Mouse (Mus musculus): ENCODE measurements around the gene Gm49358.
A peak's percentile ranks its signal among the peaks of the same experiment; 100 is the strongest.

Gm49358 gene

DNA sequence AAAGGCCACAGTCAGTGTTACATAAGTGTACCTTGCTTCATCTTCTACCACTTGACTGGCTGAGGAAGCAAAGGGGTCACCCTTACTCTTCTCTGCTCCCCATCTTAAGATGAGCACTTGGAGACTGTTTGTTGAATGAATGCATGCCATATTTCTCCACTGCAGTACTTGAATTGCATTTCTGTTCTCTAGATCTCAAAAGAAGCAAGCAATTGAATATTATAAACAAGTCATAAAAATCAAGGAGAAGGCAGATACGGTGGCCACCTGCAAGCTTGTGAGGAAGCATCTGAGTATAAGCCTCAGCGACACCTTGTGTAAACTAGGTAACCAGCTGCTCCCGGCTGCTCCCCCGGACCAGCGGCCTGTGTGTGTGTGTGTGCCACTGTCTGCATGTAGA, at the start of gene Gm49358:
Gm49358 (plus strand) TSS at position 301 of the 400 bp plus-strand sequence.
- no peak for DNase-seq (ENCODE audit: low read depth, low spot score)

GRCm38 (mm10) chr10:86727548-86727980, 36.2 kb upstream of the Gm49358 start:
- no peak for DNase-seq (ENCODE audit: low read depth, low spot score)

GRCm38 (mm10) chr10:86728176-86728575, 35.6 kb upstream of the Gm49358 start:
- no peak for DNase-seq (ENCODE audit: low read depth, low spot score)

DNA sequence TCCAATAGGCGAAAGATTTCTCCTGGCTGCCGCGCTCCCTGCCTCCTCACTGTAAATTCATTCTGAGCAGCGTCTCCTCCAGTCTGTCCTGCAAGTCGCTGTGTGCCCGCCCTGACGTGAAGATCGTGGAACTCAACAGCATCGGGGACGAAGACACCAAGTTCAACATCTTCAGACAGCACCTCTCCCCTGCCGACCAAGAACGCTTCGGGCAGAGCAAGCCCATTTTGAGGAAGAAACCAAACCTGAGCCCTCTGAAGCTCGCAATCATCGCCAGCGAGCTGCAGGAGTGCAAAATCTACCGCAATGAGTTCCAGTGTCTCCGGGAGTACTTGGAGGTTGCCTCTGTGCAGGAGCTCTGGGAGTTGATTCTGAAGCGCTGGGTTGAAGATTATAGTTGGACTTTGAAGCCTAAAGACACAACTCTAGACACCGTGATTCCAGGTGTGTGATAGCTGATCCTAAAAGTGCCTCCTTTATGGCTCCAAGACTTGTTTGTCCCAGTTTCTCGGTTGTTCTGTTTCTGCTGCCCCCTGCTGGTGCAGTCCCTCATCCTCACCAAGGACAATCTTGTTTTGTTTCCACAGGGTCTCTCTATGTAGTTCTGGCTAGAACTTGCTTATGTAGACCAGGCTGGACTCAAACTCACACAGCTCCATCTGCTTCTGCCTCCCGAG, 32.8 kb upstream of the Gm49358 start:
- peak; percentile 48 for DNase-seq (ENCODE audit: low read depth, low spot score)

DNA sequence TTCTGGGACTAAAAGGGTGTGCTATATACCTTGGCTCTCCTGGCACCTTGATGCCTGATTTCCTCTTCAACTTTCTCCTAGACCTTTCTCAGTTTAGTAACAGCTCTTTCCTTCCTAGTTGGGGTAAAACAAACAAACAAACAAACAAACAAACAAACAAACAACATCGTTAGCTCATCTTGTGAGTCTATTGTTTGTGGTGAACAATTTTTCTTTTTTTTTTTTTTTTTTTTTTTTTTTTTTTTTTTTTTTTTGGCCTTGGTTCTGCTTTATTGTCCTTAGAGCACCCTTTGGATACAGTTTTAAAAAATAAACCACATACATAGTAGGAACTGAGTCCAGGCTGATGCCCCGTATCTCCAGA, 32.3 kb upstream of the Gm49358 start:
- DNase-seq (ENCODE audit: low read depth, low spot score), result no peak

DNA sequence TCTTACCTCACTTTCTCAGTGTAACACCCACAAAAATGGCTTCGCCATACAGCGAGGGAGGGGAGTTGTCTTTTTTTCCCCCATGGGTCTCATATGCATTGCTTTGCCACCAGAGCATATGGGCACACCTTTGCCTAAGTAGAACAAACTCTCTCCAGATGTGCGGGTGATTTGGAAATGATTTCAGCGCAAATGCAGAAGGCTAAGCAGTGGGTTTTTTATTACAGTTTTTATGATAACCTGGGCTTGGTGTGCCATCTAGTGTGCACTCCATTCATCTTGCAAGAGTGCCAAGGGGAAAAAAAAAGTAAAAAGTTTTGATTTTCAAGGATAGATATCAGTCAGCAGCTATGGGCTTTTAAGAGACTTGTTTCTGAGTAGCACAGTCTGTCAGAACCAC, 28.7 kb upstream of the Gm49358 start:
- DNase-seq (ENCODE audit: low read depth, low spot score), result no peak

- DNase-seq (ENCODE audit: low read depth, low spot score), result no peak
These were observed 20.9 kb upstream of the Gm49358 start for GRCm38 (mm10) chr10:86742918-86743317.

DNA sequence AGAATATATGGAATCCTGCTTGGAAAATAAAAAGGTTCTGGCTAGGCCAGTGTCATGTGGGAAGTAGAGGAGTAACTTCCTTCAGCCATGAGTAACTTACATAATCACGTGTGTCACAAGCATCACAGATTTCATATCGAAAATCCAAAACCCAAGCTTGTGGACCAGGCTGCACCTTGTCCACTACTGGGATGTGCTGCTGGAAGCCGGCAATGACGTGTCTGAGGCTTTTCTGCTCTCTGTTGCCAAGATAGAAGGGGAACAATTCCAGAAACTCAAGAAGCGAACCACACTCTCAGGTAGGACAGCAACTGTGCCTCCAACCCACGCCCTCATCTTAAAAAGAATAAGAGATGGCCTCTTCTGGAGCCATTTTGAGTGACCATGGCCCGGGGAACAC, 19.5 kb upstream of the Gm49358 start:
- DNase-seq (ENCODE audit: low read depth, low spot score), result no peak

DNA sequence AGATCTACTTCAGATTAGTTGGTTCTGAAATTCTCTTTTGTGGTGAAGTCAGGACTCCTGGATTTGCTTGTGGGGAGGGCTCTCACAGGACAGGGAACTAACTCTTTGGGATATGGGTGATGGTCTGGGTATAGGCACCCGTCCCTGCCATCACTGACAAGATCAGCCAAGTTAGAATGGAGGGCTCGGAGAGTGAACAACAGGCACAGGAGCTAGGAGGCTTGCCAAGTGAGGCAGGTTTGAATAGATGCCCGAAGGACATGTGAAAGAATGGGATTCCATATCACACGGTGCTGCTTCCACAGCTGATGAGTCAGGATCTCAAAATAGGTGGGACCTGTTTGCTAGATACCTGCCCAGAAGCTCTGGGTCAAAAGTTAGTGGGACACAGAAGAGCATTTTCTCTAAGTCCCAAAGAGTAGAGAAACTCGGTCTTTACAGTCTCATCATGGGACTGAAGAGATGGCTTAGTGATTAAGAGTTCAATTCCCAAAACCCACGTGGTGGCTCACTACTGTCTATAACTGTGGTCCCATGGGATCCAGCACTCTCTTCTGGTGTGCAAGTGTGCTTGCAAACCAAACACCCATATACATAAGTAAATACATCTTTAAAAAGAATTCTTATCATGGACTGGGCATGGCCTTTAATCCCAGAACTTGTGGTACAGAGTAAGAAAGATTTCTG, 7.8 kb upstream of the Gm49358 start:
- no peak for DNase-seq (ENCODE audit: low read depth, low spot score)

DNA sequence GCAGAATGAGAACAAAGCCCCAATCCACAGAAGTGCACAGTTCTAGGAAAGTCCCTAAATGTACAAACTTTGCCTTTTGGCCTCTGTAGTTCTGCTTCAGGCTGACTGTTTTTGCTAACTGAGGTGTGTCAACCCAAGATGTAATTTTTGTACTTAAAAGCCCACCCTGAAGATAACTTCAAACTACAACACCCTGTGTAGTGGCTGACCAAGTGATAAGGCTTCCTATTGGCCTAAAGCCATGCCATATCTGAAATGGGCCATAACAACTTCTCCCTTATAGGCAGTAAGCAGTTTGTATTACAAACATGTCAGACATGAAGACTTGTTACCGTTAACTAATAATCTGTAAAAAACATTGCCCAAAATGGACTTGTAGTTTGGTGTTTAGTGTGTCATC, 6.0 kb upstream of the Gm49358 start:
- no peak for DNase-seq (ENCODE audit: low read depth, low spot score)

DNA sequence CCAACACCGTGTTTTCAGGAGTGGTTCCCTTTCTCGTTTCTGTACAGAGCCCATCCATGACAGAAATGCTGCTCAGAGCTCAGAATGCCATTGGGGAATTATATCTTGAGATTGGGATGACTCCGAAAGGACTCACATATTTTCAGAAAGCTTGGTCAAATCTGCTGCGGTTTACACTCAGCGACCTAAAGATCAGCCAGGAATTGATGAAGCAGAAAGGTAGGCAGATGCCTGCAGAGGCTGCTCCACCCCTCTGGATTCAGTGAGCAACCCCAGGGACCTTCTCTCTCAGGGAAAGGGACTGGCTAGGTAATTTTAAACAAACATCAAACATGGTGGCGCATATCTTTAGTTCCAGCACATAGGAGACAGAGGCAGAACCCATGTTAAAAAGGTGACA, 5.6 kb upstream of the Gm49358 start:
- no peak for DNase-seq (ENCODE audit: low read depth, low spot score)

DNA sequence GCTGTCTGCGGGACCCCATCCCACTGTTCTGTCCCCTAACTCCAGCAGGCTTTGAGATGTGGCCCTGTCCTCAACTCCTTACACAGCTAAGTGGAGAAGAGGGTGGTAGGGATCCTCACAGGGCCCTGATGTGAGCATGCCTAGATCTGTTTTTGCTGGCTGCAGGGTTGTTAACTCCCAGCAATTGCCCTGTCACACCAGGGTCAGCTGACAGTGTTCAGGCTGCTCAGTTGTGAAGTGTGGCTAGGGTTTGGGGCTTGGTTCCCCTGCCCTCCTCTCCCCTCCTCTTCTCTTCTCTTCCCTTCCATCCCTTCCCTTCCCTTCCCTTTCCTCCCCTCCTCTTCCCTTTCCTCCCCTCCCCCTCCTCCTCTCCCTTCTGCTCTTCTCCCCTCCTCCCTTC, 2.5 kb upstream of the Gm49358 start:
- DNase-seq (ENCODE audit: low read depth, low spot score), result no peak

DNA sequence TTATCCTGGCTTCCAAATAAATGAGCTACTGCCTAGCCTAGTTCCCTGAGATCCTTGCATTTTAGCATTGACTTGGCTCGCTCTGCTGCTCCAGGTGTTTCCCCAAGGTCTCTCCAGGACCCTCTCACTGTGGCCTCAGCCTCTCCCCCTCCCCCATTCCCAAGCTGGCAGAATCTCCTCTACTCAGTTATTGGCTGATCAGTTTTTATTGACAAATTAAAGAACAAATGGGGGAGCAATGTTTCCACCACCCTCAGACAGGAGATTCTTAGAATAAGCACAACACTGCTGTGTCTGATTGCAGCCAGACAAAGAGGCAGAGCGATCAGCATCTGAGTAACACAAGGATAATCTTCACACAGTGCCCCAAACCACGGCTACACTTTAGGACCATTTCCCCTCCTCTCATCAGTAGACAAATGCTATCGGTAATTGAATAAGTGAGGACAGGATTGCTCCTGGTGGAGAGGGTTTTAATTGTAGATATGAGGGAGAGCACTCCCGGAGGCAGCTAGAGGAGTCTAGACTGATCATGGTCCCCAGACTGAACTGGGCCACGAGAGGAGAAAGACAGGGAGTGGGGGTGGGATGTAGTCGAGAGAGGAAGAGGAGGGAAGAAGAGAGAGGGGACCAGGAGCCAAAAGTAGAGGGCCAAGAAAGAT, 1.9 kb upstream of the Gm49358 start:
- no peak for DNase-seq (ENCODE audit: low read depth, low spot score)

GRCm38 (mm10) chr10:86762384-86762730, 1.4 kb upstream of the Gm49358 start:
- no peak for DNase-seq (ENCODE audit: low read depth, low spot score)

DNA sequence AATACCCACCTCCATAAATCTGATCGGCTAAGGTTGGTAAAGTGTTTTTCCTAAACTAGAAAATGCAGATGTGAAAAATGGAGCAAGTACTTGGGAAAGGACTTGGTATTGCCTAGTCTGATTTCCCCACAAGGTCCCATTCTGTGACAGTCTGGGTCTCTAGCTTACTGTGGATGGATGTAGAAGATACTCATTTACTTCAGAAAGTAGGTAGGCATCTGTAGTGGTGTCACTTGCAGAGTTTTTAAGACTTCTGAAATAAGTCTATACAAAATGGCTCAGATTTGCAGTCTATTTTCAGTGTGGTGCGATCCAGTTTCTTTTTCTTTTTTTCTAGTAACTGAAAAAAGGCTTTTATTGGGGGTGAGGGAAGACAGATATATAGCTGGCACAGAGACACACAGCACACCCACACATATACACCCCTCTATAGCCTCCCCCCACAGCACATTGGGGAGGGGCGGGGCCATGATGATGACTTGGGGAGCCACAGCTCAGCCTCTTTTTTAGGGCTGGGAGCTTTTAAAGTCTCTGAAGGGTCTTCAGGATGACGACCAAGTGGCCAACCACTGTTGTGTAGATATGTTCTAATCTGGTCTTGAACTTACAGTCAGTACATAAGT, 1.7 kb downstream of the Gm49358 start:
- DNase-seq (ENCODE audit: low read depth, low spot score), result no peak

DNA sequence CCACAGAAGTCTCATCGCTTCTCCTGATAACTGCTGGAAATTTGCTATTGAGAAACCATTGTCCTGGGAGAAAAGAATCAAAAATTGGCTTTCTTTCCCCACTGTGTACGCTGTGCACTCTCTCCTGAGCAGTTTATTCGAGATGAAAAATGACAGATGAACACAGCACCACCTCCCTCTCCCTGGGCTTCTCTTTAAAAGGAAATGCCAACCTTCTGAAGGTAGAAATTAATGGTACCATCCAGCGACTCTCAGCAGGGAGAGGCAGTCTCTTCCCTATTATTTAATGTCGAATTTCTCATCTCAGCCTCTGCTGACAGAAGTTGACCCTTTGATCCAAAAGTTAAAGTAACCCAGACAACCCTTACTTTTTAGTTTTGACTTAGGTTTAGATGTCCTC, 5.4 kb downstream of the Gm49358 start:
- DNase-seq (ENCODE audit: low read depth, low spot score), result no peak

DNA sequence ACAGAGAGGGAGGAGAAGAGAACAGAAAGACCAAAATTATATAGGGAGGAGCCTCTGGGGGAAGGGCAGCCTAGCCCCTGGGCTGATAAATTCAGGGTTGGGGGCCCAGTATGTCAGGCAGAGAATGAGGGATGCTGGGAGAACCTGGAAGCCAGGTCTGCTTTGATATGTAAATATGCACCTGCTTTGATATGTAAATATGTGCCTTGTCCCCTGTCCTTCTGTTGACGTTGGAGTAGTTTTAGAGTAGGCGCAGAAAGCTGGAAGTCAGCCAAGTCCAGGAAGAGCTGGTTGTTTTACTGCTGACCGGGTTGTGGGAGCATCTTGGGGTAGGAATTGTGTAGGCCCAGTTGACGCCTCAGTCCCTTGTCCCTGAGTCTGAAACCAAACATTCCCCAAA, 6.0 kb downstream of the Gm49358 start:
- DNase-seq (ENCODE audit: low read depth, low spot score), result no peak

- DNase-seq (ENCODE audit: low read depth, low spot score), result no peak
These were observed 7.9 kb downstream of the Gm49358 start for GRCm38 (mm10) chr10:86771701-86772100.

GRCm38 (mm10) chr10:86772231-86772631, 8.5 kb downstream of the Gm49358 start:
- no peak for DNase-seq (ENCODE audit: low read depth, low spot score)

DNA sequence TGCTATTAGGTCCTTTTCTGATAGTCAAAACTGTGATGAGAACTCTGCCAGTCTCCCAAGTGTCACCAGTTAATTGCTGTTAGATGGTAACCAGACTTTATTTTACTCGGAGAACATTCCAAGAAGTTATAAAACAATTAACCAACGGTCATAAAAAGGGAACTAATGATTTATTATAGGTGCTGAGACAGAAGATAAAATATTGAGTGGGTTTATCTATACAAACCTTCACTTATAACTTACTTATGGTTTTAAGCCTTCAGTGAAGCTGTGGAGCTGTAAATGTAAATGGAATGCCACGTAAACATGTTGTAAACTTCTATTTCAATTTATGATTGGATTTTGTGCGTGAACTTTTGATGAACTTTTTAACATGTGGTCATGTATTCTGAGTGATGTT, 9.6 kb downstream of the Gm49358 start:
- no peak for DNase-seq (ENCODE audit: low read depth, low spot score)

- DNase-seq (ENCODE audit: low read depth, low spot score), result no peak
These were observed 12.5 kb downstream of the Gm49358 start for GRCm38 (mm10) chr10:86776281-86776680.

- no peak for DNase-seq (ENCODE audit: low read depth, low spot score)
These were observed 14.0 kb downstream of the Gm49358 start for GRCm38 (mm10) chr10:86777614-86778319.

All from c-Kit-negative CD71-positive TER-119-positive erythroid progenitor cells, embryonic 14.5 days (primary cell).